Mouse (Mus musculus): ENCODE data around the gene Ndrg3.

- TF ChIP-seq CTCF (IDR thresholded peaks at IDR 0.05; ENCODE audit: borderline replicate concordance, control insufficient read depth, extremely low read depth, insufficient read depth, low read length, poor library complexity) = no peak
- TF ChIP-seq POLR2A (IDR thresholded peaks at IDR 0.05; ENCODE audit: control insufficient read depth, extremely low read depth, insufficient read depth, low read length, poor library complexity) = no peak
Measured at GRCm38 (mm10) chr2:157002321-157002720, 10.5 kb upstream of the Ndrg3 start.

Measured in thymus, adult 2 months (tissue).